Mouse (Mus musculus): ENCODE data around the gene Tjp2. TPM values are rescaled to one million over a fixed set of nuclear protein-coding genes. Genes with fewer than 3 reads are reported as not detected.
"Not testable (repeated sequence)": the region's sequence is repeated elsewhere in the genome, so short reads cannot be mapped to it uniquely, and the experiment has no call there.

Tjp2 gene
- polyA plus RNA-seq, 1 experiment from 2014 or later, result 19.2 TPM

DNA sequence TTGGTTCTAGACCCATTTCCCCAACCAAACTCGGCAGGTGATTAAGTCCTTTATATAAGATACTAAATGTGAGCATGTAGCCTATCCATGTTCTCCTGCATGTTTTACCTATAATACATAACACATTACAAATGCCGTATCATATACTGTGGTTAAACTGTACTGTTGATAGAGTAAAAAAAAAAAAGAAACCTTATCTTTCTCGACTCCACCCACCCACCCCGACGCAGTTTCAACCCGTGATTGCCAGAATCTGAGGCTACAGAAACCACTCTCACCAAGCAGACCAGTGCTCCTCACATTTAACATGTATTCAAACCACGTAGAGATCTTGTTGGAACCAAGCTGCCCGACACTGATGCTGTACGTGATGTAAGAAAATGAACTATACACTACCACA lies 102.2 kb downstream of the Tjp2 start:
- H3K27me3 ChIP-seq, result no peaks in the 10 kb centered on the region
- ATAC-seq (ENCODE audit: insufficient number of reproducible peaks, low FRiP score, low TSS enrichment, low read depth), result no peak
- no peak overlapping the region for H3K4me3 ChIP-seq (replicated peaks)
- H3K9ac ChIP-seq, result no peak overlapping the region
- H3K36me3 ChIP-seq, result 0 out of 2 replicates have a peak, but pooled peaks cover 2% of the 10 kb centered on the region
- H3K27ac ChIP-seq (replicated peaks), result no peak overlapping the region
- no peak overlapping the region for H3K4me2 ChIP-seq (replicated peaks)
- no peaks in the 10 kb centered on the region for H3K9me3 ChIP-seq (replicated peaks)
- H3K4me1 ChIP-seq, result no peaks in the 10 kb centered on the region
- WGBS, result 85% methylated on average over 9 of the region's 9 CpGs

DNA sequence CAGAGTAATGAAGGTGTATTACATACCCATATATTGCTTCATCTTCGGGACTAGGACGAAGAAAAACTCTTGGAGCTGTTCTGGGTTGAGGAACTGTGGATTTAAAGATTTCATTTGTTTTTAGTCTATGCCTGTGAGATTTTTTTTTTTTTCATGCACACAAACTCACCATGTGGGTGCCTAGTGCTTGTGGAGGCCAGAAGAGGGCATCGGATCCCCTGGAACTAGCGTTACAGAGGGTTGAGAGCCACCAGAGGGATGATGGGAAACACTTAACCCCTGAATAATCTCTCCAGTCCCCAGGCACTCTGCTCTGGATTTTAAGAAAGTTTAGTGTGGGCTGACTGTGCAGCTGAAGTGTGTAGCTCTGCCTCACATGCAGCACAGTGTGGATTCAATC lies 104.0 kb downstream of the Tjp2 start:
- no peaks in the 10 kb centered on the region for H3K27me3 ChIP-seq
- H3K9me3 ChIP-seq (replicated peaks), result no peaks in the 10 kb centered on the region
- H3K36me3 ChIP-seq, result 0 out of 2 replicates have a peak, but pooled peaks cover 2% of the 10 kb centered on the region
- H3K27ac ChIP-seq (replicated peaks), result no peak overlapping the region
- H3K4me2 ChIP-seq (replicated peaks), result no peak overlapping the region
- no peaks in the 10 kb centered on the region for H3K4me1 ChIP-seq
- 80% methylated on average over 4 of the region's 4 CpGs for WGBS
- H3K9ac ChIP-seq, result no peak overlapping the region
- ATAC-seq (ENCODE audit: insufficient number of reproducible peaks, low FRiP score, low TSS enrichment, low read depth), result no peak
- no peak overlapping the region for H3K4me3 ChIP-seq (replicated peaks)

DNA sequence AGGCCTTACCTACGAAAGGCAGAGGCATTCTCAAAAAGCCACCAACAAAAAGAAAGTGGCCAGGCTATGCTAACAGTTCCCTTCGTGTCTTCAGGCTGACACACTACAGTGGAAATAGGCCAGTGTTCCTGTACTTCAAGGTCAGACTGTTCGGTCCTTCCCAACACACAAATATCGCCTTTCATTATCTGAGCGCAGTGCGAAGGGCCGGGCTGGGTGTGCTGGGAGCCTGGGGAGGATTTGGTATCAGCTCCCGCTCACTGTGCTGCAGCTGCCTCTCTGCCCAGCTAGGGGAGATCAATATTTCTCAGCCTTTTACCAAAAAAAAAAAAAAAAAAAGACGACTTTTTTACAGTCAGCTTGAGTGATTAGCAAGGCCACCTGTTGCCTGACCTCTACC lies 106.1 kb downstream of the Tjp2 start:
- Histone ChIP-seq H3K9me3 (replicated peaks) (no peaks in the 10 kb centered on the region), H3K4me1 (no peaks in the 10 kb centered on the region), H3K4me3 (replicated peaks) (no peak overlapping the region), H3K27me3 (no peaks in the 10 kb centered on the region), H3K27ac (replicated peaks) (no peak overlapping the region), H3K9ac (no peak overlapping the region), H3K36me3 (peaks cover 11% of the 10 kb centered on the region; the same call in 1 of the 2 replicates), H3K4me2 (replicated peaks) (no peak overlapping the region)
- 73% methylated on average over 9 of the region's 9 CpGs for WGBS
- ATAC-seq (ENCODE audit: insufficient number of reproducible peaks, low FRiP score, low TSS enrichment, low read depth), result no peak

DNA sequence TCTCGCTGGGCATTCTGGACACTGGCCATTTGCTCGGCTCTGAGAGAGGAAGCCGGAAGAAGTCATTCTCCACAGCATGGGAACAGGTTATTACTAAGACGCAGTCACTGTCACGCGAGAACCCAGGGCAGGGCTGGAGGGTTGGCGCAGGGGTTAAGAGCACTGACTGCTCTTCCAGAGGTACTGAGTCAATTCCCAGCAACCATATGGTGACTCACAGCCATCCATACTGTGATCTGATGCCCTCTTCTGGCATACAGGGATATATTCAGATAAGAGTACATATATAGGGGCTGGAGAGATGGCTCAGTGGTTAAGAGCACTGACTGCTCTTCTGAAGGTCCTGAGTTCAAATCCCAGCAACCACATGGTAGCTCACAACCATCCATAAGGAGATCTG lies 113.2 kb downstream of the Tjp2 start:
- H3K4me3 ChIP-seq (replicated peaks), result no peak overlapping the region
- ATAC-seq (ENCODE audit: insufficient number of reproducible peaks, low FRiP score, low TSS enrichment, low read depth), result no peak
- H3K4me2 ChIP-seq (replicated peaks), result no peak overlapping the region
- H3K9me3 ChIP-seq (replicated peaks), result no peaks in the 10 kb centered on the region
- no peak overlapping the region for H3K27ac ChIP-seq (replicated peaks)
- peaks cover 54% of the 10 kb centered on the region for H3K36me3 ChIP-seq
- 97% methylated on average over 7 of the region's 7 CpGs for WGBS
- H3K4me1 ChIP-seq, result no peaks in the 10 kb centered on the region
- no peak overlapping the region for H3K9ac ChIP-seq
- H3K27me3 ChIP-seq, result no peaks in the 10 kb centered on the region

DNA sequence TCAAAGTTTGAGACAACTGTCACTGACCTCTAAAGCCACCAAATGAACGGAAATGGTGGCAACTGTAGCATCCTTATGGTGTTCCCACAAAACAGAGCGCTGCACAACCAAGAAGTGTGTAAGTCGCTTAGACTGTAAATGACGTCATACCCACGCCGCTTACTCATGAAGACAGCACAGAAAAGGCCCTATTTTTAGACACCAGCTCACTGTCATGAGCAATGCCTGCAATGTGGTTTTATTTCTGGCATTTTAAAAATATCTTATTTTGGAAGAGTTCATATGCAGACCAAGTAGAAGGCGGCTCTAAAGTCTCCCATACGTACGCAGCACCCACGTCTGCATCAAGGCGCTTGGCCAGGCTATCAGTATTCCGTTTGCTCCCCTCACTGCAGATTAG lies 117.1 kb downstream of the Tjp2 start:
- H3K27me3 ChIP-seq, result no peaks in the 10 kb centered on the region
- H3K36me3 ChIP-seq, result peaks cover 40% of the 10 kb centered on the region
- H3K4me2 ChIP-seq (replicated peaks), result no peak overlapping the region
- H3K27ac ChIP-seq (replicated peaks), result no peak overlapping the region
- no peak for ATAC-seq (ENCODE audit: insufficient number of reproducible peaks, low FRiP score, low TSS enrichment, low read depth)
- H3K4me1 ChIP-seq, result no peaks in the 10 kb centered on the region
- WGBS, result 87% methylated on average over 12 of the region's 12 CpGs
- no peak overlapping the region for H3K9ac ChIP-seq
- no peak overlapping the region for H3K4me3 ChIP-seq (replicated peaks)
- H3K9me3 ChIP-seq (replicated peaks), result no peaks in the 10 kb centered on the region

DNA sequence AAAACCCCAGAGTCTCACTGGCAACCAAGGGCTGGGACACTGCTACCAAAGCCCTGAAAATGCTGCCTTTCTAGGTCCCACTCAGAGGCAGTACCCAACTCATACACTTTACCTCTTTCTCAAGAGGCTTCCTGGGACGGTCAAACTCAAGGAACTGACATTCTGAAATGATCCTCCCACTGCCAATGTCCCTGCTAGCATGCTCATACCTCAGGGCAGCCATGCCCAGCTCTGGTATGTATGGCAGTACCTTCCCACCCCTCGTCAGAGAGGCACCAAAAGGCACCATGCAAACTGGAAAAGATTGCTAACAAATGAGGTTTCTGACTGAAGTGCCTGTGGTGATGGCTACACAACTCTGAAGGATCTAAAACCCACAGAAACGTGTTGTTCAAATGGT lies 121.0 kb downstream of the Tjp2 start:
- H3K36me3 ChIP-seq, result peaks cover 15% of the 10 kb centered on the region; the same call in 1 of the 2 replicates
- 0 out of 2 replicates have a peak, but pooled peaks cover under 1% of the 10 kb centered on the region for H3K4me1 ChIP-seq
- H3K4me3 ChIP-seq (replicated peaks), result no peak overlapping the region
- H3K9me3 ChIP-seq (replicated peaks), result no peaks in the 10 kb centered on the region
- H3K27ac ChIP-seq (replicated peaks), result no peak overlapping the region
- H3K9ac ChIP-seq, result no peak overlapping the region
- WGBS, result 67% methylated on average over 3 of the region's 3 CpGs
- H3K27me3 ChIP-seq, result no peaks in the 10 kb centered on the region
- ATAC-seq (ENCODE audit: insufficient number of reproducible peaks, low FRiP score, low TSS enrichment, low read depth), result no peak
- no peak overlapping the region for H3K4me2 ChIP-seq (replicated peaks)

DNA sequence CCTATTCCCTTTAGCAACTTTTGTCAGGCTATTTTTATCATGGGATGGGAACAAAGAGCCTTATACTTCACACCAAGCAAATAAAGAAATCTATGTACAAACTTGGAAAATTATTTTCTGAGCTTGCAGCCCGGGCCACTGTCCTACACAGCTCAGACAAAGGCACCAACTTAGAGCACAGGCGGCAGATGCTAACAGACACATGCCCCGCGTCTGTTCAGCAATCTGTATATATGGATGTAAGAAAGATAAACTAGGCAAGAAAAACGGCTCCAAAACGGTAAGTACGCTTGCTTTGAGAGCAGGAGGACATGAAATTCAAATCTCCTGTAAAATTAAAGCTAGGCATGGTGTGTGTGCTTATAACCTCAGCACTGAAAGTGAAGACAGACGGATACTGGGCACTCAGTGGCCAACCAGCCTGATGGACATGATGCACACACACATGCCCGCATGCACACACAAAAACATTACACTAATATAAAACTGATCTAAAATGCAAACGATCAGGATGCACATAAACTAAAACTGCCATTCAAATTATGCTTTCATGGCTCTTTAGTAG lies 122.2 kb downstream of the Tjp2 start:
- Histone ChIP-seq H3K4me2 (replicated peaks) (no peak overlapping the region), H3K9ac (no peak overlapping the region), H3K27ac (replicated peaks) (no peak overlapping the region), H3K4me1 (0 out of 2 replicates have a peak, but pooled peaks cover 5% of the 10 kb centered on the region), H3K9me3 (replicated peaks) (no peaks in the 10 kb centered on the region), H3K4me3 (replicated peaks) (no peak overlapping the region), H3K27me3 (no peaks in the 10 kb centered on the region), H3K36me3 (peaks cover 7% of the 10 kb centered on the region; the same call in 1 of the 2 replicates)
- ATAC-seq (ENCODE audit: insufficient number of reproducible peaks, low FRiP score, low TSS enrichment, low read depth), result no peak
- WGBS, result 88% methylated on average over 10 of the region's 10 CpGs

DNA sequence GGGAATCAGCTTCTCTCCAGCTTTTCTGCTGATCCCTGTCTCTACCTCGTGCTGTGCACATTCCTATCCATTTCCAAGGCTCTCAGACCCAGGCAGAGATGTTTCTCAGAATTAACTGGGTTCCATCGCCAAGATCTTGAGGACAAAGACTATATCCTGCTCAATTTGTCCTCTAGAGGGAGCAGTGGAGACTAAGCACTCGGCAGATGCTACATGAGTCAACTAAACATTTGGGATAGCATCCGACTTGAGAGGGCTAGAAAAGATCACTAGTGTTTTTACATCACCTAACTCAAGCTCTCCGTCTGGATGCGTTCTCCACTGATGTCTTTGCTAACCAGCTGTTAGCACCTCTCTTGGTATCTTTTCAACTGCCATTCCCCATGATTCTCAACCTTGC lies 123.6 kb downstream of the Tjp2 start:
- WGBS, result 79% methylated on average over 6 of the region's 6 CpGs
- Histone ChIP-seq H3K4me1 (0 out of 2 replicates have a peak, but pooled peaks cover 5% of the 10 kb centered on the region), H3K4me3 (replicated peaks) (no peak overlapping the region), H3K27ac (replicated peaks) (no peak overlapping the region), H3K9me3 (replicated peaks) (no peaks in the 10 kb centered on the region), H3K4me2 (replicated peaks) (no peak overlapping the region), H3K9ac (no peak overlapping the region), H3K27me3 (no peaks in the 10 kb centered on the region), H3K36me3 (0 out of 2 replicates have a peak, but pooled peaks cover 4% of the 10 kb centered on the region)
- ATAC-seq (ENCODE audit: insufficient number of reproducible peaks, low FRiP score, low TSS enrichment, low read depth), result no peak

DNA sequence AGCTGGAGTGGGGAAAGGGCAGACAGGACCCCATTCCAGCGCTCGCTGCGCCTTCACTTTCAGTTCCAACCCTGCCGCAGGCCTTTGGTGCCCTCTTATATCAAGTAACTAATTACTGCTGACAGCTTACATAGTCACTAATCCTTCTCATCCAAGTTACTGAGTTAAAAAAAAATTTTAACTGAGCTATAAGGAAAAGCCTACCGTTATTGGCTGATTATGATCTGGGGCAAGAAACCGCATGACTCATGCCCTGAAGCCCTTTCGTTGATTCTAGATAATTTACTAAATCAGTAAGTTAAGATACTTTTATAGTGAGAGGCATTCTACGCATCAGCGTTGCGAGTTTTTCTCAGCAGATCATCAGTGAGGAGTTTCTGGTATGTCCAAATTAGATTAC lies 126.1 kb downstream of the Tjp2 start:
- no peaks in the 10 kb centered on the region for H3K9me3 ChIP-seq (replicated peaks)
- H3K9ac ChIP-seq, result no peak overlapping the region
- 0 out of 2 replicates have a peak, but pooled peaks cover 4% of the 10 kb centered on the region for H3K36me3 ChIP-seq
- no peak overlapping the region for H3K27ac ChIP-seq (replicated peaks)
- no peak overlapping the region for H3K4me3 ChIP-seq (replicated peaks)
- 0 out of 2 replicates have a peak, but pooled peaks cover 5% of the 10 kb centered on the region for H3K4me1 ChIP-seq
- ATAC-seq (ENCODE audit: insufficient number of reproducible peaks, low FRiP score, low TSS enrichment, low read depth), result no peak
- no peak overlapping the region for H3K4me2 ChIP-seq (replicated peaks)
- H3K27me3 ChIP-seq, result no peaks in the 10 kb centered on the region
- 49% methylated on average over 10 of the region's 10 CpGs for WGBS

DNA sequence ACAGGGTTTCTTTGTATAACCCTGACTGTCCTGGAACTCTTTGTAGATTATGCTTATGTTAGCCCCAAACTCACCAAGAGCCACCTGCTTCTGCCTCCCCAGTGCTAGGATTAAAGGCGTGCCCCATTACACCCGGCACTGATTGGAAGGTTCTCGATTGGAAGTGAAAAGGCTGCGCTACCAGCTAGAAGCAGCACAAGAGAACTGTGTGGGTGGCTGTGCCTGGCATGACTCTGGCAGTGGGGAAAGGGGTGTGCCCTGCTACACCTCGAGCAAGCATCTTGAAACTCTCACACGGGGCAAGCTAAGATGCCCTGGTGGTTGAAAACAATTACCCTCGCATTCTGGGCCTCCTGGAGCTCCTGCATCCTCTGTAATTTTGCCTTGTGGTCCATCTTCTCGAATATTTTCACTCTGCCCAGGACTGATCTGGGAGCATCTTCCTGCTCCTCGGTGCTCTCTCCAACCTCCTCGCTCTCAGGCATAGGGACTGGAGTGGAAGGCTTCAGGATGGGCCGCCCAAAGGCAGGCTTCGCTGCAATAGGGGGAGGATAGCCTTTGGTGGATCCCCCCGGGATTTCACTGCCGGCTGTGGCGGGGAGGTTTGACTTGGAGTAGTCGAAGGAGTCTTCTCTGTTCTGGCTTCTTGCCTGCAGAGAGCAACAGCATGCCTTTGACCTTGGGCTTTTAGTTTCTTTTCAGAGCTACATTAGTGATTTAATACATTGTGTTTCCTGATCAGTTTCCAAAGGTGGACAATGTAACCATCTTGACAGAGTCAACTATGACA lies 127.0 kb downstream of the Tjp2 start:
- Histone ChIP-seq H3K4me1 (0 out of 2 replicates have a peak, but pooled peaks cover 5% of the 10 kb centered on the region), H3K4me2 (replicated peaks) (no peak overlapping the region), H3K9ac (no peak overlapping the region), H3K27ac (replicated peaks) (no peak overlapping the region), H3K4me3 (replicated peaks) (no peak overlapping the region), H3K9me3 (replicated peaks) (no peaks in the 10 kb centered on the region), H3K36me3 (0 out of 2 replicates have a peak, but pooled peaks cover 4% of the 10 kb centered on the region), H3K27me3 (no peaks in the 10 kb centered on the region)
- ATAC-seq (ENCODE audit: insufficient number of reproducible peaks, low FRiP score, low TSS enrichment, low read depth), result no peak
- WGBS, result 73% methylated on average over 16 of the region's 16 CpGs

DNA sequence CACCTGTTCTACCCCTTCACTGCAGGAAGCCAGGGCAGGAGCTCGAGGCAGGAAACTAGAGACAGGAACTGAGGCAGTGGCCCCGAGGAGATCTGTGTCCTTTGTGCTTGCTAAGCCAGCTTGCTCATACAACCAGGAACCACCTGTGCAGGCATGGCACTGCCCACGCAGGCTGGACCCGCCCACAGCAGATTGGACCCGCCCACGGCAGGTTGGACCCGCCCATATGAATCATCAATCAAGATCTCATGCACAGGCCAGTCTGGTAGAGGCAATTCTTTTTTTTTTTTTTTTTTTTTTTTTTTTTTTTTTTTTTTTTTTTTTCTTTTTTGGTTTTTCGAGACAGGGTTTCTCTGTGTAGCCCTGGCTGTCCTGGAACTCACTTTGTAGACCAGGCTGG lies 132.8 kb downstream of the Tjp2 start:
- 69% methylated on average over 8 of the region's 8 CpGs for WGBS
- H3K4me1 ChIP-seq, result not testable (repeated sequence)

More for the DNA sequence above, 132.8 kb downstream of the Tjp2 start:
- ATAC-seq (ENCODE audit: insufficient number of reproducible peaks, low FRiP score, low TSS enrichment, low read depth); H3K27ac ChIP-seq (replicated peaks); H3K4me2 ChIP-seq (replicated peaks); H3K4me3 ChIP-seq (replicated peaks); H3K9me3 ChIP-seq (replicated peaks); H3K27me3 ChIP-seq; H3K36me3 ChIP-seq; H3K9ac ChIP-seq: not testable (repeated sequence)

Data from embryonic facial prominence, embryonic 15.5 days (tissue).